Mouse (Mus musculus) mouse trophoblast stem cell (cell line): ENCODE data around the gene 1810009J06Rik.
"Not testable (repeated sequence)": the region's sequence is repeated elsewhere in the genome, so short reads cannot be mapped to it uniquely, and the experiment has no call there.

Source experiments
- in situ Hi-C, 2 experiments: fragments of 300-500 bp; cut with MseI, MboI; formaldehyde crosslinking; loops; 2 replicates in 1 of 2; 3 replicates in 1 of 2; pipeline ENCODE4 v1.15.1; 2025

The 1810009J06Rik gene

DNA sequence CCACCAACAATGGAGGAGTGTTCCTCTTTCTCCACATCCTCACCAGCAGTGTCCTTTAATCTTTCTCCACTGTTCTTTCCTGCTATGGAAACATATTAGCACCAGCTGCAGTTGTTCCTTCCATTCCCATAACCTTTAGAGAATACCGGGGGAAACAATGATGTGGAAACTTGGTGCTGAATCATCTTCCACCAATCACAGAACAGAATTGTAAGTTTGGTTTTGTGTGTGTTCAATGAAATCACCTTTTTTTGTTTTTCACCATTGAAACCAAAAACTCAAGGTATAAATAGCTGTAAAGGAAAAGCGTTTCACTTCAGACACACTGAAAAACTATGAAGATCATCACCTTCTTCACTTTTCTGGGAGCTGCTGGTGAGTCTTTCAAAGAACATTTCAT is at the start of gene 1810009J06Rik:
TSS of gene 1810009J06Rik (plus strand) at position 301 of the 400 bp plus-strand sequence.
- in situ Hi-C loops, result not testable (repeated sequence)

DNA sequence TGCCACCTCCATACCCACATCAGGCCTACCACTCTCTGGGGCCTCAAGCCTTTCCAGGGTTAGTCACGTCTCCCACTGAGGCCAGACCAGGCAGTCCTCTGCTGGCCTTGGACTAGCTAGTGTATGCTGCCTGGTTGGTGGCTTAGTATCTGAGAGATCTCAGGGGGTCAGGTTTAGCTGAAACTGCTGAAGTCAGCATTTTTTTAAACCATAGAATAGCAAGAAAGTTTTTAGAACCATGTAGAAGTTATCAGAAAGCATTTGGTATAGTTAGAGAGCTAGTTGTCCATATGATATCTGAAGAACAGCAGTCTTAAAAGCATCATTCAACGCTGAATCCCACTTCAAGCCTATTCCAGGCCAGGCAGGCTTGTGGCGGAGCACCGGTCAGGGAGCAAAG is 44.6 kb upstream of the 1810009J06Rik start:
- in situ Hi-C loops, result no loop called here

DNA sequence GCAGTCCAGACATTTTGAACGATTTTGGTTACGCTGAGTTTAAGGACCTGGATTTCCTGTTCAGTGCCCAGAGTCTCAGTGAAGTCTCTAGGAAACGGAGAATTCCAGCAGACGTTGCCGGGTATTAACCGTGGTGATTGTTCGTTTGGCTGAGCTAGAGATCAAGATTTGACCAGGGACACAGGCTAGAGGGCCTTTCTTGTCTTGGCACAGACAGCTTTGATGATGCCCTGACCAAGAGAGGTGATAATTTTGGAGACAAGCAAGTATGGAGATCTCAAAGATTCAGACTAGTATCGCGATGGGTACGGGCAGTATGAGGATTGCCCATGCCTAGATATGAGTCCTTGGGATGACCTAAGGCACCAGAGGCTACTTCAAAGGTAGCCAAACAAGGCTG is 24.1 kb upstream of the 1810009J06Rik start, which contains the start of gene 1700074P13Rik:
TSS of gene 1700074P13Rik (minus strand) at position 101 of the 400 bp plus-strand sequence.
- in situ Hi-C loops, result no loop called here

DNA sequence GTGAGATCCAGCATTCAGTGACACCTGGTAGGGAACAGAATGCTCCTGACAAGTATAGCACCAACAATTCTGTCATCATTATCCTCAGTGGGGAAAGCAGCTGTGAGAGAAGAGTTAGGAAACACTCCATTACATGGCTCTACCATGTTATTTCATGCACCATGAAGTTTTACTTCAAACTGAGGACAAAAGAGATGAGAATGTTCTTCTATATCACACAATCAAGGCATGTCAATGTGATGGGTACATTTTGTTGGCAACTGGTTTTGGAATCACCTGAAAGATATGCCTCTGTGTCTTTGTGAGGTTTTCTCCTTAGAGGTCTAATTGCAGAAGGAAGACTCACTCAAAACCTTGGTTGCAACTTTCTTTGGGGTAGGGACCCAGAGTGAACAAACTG is 12.8 kb upstream of the 1810009J06Rik start, which contains the start of gene Gm4744:
TSS of gene Gm4744 (minus strand) at position 101 of the 400 bp plus-strand sequence.
- in situ Hi-C loops, result no loop called here

DNA sequence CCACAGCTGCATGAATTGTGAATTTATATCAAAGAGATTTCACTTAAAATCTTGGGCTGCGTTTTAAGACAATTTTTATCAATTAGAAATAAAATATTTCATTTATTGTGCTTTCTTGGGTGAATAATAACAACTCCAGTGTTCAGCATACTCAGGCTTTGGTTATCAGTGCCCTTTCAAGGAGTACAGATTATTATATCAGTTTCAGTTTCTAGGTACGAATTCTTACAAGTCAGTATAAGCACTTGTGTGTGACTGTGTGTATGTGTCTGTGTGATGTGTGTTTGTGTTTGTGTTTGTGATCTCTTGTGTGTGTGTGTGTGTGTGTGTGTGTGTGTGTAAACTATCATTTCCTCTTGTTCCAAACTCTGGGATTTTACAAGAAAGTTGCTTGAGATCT is 10.8 kb upstream of the 1810009J06Rik start:
- in situ Hi-C loops, result no loop called here

DNA sequence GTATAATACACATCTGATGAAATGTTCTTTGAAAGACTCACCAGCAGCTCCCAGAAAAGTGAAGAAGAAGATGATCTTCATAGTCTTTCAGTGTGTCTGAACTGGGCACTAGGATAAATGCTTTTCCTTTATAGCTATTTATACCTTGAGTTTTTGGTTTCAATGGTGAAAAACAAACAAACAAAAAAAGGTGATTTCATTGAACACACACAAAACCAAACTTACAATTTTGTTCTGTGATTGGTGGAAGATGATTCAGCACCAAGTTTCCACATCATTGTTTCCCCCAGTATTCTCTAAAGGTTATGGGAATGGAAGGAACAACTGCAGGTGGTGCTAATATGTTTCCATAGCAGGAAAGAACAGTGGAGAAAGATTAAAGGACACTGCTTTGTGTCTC is 34.8 kb downstream of the 1810009J06Rik start, which contains the start of gene Gm2663:
TSS of gene Gm2663 (minus strand) at position 101 of the 400 bp plus-strand sequence.
- in situ Hi-C loops, result not testable (repeated sequence)

DNA sequence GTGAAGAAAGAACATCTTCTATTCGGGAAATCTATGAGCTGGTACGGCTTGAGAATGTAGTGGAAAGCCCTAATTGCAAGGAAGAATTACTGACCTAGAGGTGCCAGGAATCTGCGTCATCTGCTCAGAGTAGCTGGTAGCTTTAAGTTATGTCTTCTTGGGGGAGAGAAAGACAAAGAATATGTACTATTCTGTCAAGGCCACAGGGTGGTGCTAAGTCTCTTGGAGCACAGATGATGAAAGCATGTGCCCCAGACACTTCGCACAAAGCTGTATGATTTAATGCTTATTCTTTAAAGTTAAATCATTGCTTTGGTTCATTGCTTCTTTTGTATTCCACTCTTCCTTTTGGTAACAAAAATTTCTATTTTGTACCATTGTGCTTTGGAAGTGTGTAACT is 50.5 kb downstream of the 1810009J06Rik start:
- in situ Hi-C loops, result no loop called here
